Mouse (Mus musculus): ENCODE measurements around the gene Tuft1. TPM values are rescaled to one million over a fixed set of nuclear protein-coding genes. Genes with fewer than 3 reads are reported as not detected.

Gene Tuft1
- polyA plus RNA-seq, 1 experiment from 2014 or later: 6.8 TPM

- DNase-seq (ENCODE audit: low spot score): no peak
These were observed 61.4 kb downstream of the Tuft1 start for GRCm38 (mm10) chr3:94597224-94597779.

DNA sequence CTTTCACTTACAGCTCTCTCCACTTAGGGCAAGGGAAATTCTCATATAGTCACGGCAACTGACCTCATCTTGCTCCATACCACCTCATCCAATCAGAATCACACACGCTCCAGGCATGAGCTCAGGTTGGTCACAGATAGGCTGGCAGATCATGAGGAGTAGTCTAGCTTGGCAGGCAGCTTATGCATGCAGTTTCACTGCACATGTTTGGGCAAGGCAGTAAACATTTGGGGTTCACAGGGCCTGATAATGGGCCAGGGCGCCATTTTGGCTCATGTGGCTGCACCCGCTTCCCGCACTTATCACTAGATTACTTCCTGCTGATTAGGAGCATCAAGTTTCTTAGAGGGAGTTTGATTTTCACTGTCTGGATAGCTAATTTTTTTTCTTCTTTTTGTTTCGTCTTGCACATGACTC is 62.8 kb downstream of the Tuft1 start:
- no peak for DNase-seq (ENCODE audit: low spot score)

GRCm38 (mm10) chr3:94591066-94591465 is 67.6 kb downstream of the Tuft1 start:
- no peak for DNase-seq (ENCODE audit: low spot score)

- DNase-seq (ENCODE audit: low spot score): no peak
These were observed 70.7 kb downstream of the Tuft1 start for GRCm38 (mm10) chr3:94587962-94588361.

DNA sequence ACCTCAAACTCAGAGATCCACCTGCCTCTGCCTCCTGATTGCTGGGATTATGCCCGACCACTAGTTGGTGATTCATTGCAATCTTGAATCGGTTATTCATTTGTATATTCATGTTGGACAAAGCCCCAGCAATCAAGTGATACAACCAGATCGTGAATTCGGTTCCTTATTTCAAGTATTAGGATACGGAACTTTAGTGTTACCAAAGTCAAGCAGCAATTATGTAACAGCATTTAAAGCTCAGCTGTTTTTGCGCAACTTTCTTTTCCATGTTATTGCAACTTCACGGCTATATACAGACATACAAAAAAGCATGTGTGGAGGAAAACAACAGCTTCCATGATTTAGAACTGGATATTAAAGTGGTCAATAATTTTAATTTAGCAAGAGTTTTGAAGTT is 75.7 kb downstream of the Tuft1 start:
- DNase-seq (ENCODE audit: low spot score): no peak

GRCm38 (mm10) chr3:94582456-94582891 is 76.2 kb downstream of the Tuft1 start, which contains the start of gene Snx27:
TSS of gene Snx27 (minus strand) at chr3:94582716.
- DNase-seq (ENCODE audit: low spot score): peak; percentile 94

DNA sequence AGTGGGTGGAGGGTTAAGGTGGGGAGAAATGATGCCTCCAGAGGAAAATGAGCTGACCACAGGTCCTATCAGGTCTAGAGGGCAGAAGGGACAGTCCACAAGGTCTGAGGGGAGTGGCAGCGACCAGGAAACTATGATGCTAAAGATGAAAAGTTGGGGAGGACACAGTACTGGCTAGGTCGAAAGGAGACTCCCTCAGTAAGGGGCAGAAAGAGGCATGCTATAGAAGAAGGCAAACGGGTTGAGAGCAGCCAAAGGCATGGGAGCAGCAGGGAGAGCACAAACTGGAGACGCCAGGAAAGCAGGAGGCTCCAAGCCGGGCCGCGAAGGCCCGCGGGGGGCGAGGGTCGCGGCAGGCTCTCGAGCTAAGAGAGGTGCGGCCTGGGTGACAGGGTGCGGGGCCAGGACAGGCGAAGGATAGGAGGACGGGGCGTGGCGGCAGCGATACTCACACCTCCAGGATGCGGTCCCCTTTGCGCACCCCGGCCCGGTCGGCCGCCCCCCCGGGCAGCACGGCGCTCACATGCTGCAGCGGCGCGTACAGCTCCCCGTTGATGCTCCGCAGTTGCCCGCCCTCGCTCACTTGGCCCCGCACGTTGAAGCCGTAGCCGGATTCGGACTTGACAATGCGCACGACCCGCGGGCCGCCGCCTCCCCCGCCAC is 76.7 kb downstream of the Tuft1 start:
- DNase-seq (ENCODE audit: low spot score): no peak

DNA sequence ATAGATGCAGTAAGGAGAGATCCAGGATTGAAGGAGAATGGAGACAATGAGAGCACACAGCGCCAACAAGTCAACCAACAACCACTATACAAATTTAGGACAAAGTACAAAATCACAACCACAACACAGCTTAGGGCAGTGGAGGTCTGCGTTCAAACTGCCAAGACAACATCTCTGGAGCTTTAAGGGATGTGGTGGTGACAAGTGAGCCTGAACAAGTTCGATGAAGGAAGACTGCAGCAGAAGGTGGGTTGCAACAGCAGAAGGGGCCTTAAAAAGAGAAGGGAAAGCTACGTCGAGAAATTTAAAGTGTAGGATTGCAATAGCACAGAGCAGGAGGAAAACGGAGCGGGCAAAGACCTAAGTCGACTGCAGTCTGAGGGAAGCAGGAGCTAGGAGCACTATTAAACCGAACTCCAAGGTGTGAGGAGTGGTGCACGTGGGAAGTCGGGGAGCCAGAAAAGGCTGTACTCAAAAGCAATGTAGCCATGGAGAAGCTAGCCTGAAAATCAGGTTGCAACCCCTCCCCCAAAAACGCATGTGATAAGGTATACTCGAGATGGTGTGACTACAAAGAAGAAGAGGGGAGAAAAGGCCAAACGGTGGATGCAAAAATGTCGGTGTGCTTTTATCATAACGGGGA is 77.4 kb downstream of the Tuft1 start:
- DNase-seq (ENCODE audit: low spot score): no peak

DNA sequence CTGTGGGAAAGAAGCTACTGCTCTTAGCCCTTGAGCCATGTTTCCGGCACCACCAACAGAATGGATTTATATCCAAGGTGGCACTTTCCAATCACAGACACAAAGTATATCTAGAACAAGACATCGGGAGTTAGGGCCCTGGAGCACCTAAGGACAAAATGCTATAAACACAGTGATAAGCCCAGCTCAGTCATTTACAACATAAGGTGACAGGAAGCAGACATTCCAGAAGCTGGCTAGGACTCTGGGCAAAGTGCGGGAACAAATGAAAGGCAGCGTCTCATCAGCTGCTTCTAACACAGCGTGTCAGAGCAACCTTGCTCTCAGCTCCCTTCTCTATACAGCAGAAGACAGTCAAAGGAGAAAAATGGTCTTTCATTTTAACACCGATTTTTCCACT is 84.2 kb downstream of the Tuft1 start:
- DNase-seq (ENCODE audit: low spot score): no peak

- no peak for DNase-seq (ENCODE audit: low spot score)
These were observed 91.4 kb downstream of the Tuft1 start for GRCm38 (mm10) chr3:94567242-94567641.

DNA sequence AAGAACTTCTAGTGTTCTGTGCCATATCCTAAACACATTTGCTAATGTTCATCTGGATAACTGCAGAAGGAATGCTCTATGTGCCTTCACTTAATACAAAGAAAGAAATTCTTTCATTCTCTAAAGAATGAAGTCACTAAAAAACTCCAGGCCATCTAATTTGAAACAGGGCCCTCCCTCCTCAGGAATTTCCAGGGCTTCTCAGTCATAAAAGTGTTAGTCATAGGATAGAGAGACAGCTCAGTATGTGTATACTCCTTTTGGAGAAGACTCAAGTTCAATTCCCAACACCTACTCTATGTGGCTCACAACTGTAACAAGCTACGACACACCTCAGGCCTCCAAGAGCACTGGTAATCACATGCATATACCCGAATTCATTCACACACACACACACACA is 93.1 kb downstream of the Tuft1 start:
- DNase-seq (ENCODE audit: low spot score): no peak

GRCm38 (mm10) chr3:94565127-94565526 is 93.5 kb downstream of the Tuft1 start:
- no peak for DNase-seq (ENCODE audit: low spot score)

- DNase-seq (ENCODE audit: low spot score): no peak
These were observed 94.2 kb downstream of the Tuft1 start for GRCm38 (mm10) chr3:94564356-94565010.

DNA sequence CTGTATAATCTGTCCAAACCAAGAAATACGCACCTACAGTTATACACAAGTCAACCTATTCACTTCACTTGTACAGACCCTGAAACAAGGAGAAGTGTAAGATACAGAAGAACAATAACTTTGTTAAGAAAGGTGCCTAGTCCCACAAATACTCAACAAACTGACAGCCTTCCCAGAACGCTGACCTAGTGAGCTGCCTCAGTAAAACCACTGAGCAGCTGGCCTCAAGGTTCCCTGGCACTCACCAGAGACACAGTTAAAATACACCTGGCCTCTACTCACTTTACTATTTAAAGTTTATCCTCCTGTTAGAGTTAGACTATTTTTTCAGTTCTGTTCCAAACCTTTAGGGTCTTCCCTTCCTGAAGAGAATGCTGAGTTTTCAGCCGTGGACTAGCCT is 95.5 kb downstream of the Tuft1 start:
- no peak for DNase-seq (ENCODE audit: low spot score)

Other genes with a start within 250 kb of the Tuft1 start
- 34.3 and 39.1 TPM in 2 replicates for gene Tdrkh, start 245.6 kb downstream of the Tuft1 start, polyA plus RNA-seq (2015; fragmentation: Nextera tagmentation; extraction: Ambion mirVana)
- 63.5 and 73.6 TPM in 2 replicates for gene Mrpl9, start 215.6 kb downstream of the Tuft1 start, polyA plus RNA-seq (2015; fragmentation: Nextera tagmentation; extraction: Ambion mirVana)
- 0.37 and 0.95 TPM in 2 replicates for gene Oaz3, start 215.0 kb downstream of the Tuft1 start, polyA plus RNA-seq (2015; fragmentation: Nextera tagmentation; extraction: Ambion mirVana)
- 0.39 and 0.74 TPM in 2 replicates for gene Celf3, start 180.6 kb downstream of the Tuft1 start, polyA plus RNA-seq (2015; fragmentation: Nextera tagmentation; extraction: Ambion mirVana)
- gene Riiad1, start 178.5 kb downstream of the Tuft1 start, polyA plus RNA-seq (2015; fragmentation: Nextera tagmentation; extraction: Ambion mirVana): 6.2 and 6.6 TPM in 2 replicates
- gene Snx27, start 76.2 kb downstream of the Tuft1 start, polyA plus RNA-seq (2015; fragmentation: Nextera tagmentation; extraction: Ambion mirVana): 33.5 and 39.3 TPM in 2 replicates
- gene Gm10972, start 15.8 kb downstream of the Tuft1 start, polyA plus RNA-seq (2015; fragmentation: Nextera tagmentation; extraction: Ambion mirVana): not detected in 2 replicates
- 0.68 TPM in 1 of 2 replicates, not detected in the other for gene Selenbp2, start 34.7 kb upstream of the Tuft1 start, polyA plus RNA-seq (2015; fragmentation: Nextera tagmentation; extraction: Ambion mirVana)
- gene Cgn, start 127.6 kb upstream of the Tuft1 start, polyA plus RNA-seq (2015; fragmentation: Nextera tagmentation; extraction: Ambion mirVana): 1.9 and 2.5 TPM in 2 replicates
- 10.3 and 12.3 TPM in 2 replicates for gene Pogz, start 178.7 kb upstream of the Tuft1 start, polyA plus RNA-seq (2015; fragmentation: Nextera tagmentation; extraction: Ambion mirVana)
- gene Psmb4, start 228.1 kb upstream of the Tuft1 start, polyA plus RNA-seq (2015; fragmentation: Nextera tagmentation; extraction: Ambion mirVana): 466 and 483 TPM in 2 replicates